Mouse (Mus musculus): ENCODE measurements around the gene Zscan12. TPM values are rescaled to one million over a fixed set of nuclear protein-coding genes. Genes with fewer than 3 reads are reported as not detected.
A peak's percentile ranks its signal among the peaks of the same experiment; 100 is the strongest.

Zscan12 gene
- polyA plus RNA-seq (2012; rRNA removed), result 0.13 and 0.38 TPM in 2 replicates

- no peak within 1 kb of the TSS for H3K27ac ChIP-seq (ENCODE audit: insufficient read depth, low read depth, low read length)
Observed at GRCm38 (mm10) chr13:21362621-21363248, at the start of gene Zscan12. TSS of gene Zscan12 (plus strand) at chr13:21362820.

GRCm38 (mm10) chr13:21312854-21313253 is 49.8 kb upstream of the Zscan12 start:
- H3K36me3 ChIP-seq (ENCODE audit: control insufficient read depth, insufficient read depth, low read length), result no peaks in the 10 kb centered on the region
- WGBS, result 58% methylated on average over 4 of the region's 5 CpGs
- H3K4me1 ChIP-seq (ENCODE audit: control insufficient read depth, insufficient read depth, insufficient read length, low read length), result no peaks in the 10 kb centered on the region
- TF ChIP-seq CTCF (IDR thresholded peaks at IDR 0.05; ENCODE audit: extremely low read depth, insufficient read length, insufficient replicate concordance, low read depth, low read length) (no peak), POLR2A (IDR thresholded peaks at IDR 0.05; ENCODE audit: low read depth, low read length) (no peak)
- no peak overlapping the region for H3K27ac ChIP-seq (ENCODE audit: insufficient read depth, low read depth, low read length)
- H3K27me3 ChIP-seq (ENCODE audit: control insufficient read depth, insufficient read depth, low read length), result no peaks in the 10 kb centered on the region
- no peak overlapping the region for H3K4me3 ChIP-seq (ENCODE audit: low read depth, low read length)

More at GRCm38 (mm10) chr13:21362621-21363248, at the start of gene Zscan12:
- Histone ChIP-seq H3K4me3 (ENCODE audit: low read depth, low read length) (peak within 1 kb of the TSS; percentile 83), H3K4me1 (ENCODE audit: control insufficient read depth, insufficient read depth, insufficient read length, low read length) (0 out of 2 replicates have a peak, but pooled peaks cover 1% of the 10 kb centered on the region), H3K36me3 (ENCODE audit: control insufficient read depth, insufficient read depth, low read length) (peaks cover 3% of the 10 kb centered on the region; the same call in 1 of the 2 replicates), H3K27me3 (ENCODE audit: control insufficient read depth, insufficient read depth, low read length) (no peaks in the 10 kb centered on the region)
- WGBS, result under 1% methylated on average over 29 of the region's 29 CpGs
- TF ChIP-seq POLR2A (IDR thresholded peaks at IDR 0.05; ENCODE audit: low read depth, low read length) (peak; percentile 75), CTCF (IDR thresholded peaks at IDR 0.05; ENCODE audit: extremely low read depth, insufficient read length, insufficient replicate concordance, low read depth, low read length) (no peak)

- TF ChIP-seq CTCF (IDR thresholded peaks at IDR 0.05; ENCODE audit: extremely low read depth, insufficient read length, insufficient replicate concordance, low read depth, low read length), result no peak
- TF ChIP-seq POLR2A (IDR thresholded peaks at IDR 0.05; ENCODE audit: low read depth, low read length), result no peak
- 70% methylated on average over 4 of the region's 4 CpGs for WGBS
- Histone ChIP-seq H3K27ac (ENCODE audit: insufficient read depth, low read depth, low read length) (no peak overlapping the region), H3K36me3 (ENCODE audit: control insufficient read depth, insufficient read depth, low read length) (no peaks in the 10 kb centered on the region), H3K27me3 (ENCODE audit: control insufficient read depth, insufficient read depth, low read length) (no peaks in the 10 kb centered on the region), H3K4me3 (ENCODE audit: low read depth, low read length) (no peak overlapping the region), H3K4me1 (ENCODE audit: control insufficient read depth, insufficient read depth, insufficient read length, low read length) (no peaks in the 10 kb centered on the region)
Observed at GRCm38 (mm10) chr13:21313903-21314302, 48.7 kb upstream of the Zscan12 start.

- no peaks in the 10 kb centered on the region for H3K4me1 ChIP-seq (ENCODE audit: control insufficient read depth, insufficient read depth, insufficient read length, low read length)
- H3K27me3 ChIP-seq (ENCODE audit: control insufficient read depth, insufficient read depth, low read length), result no peaks in the 10 kb centered on the region; the same call in 1 of the 2 replicates
- H3K36me3 ChIP-seq (ENCODE audit: control insufficient read depth, insufficient read depth, low read length), result no peaks in the 10 kb centered on the region
- no peak overlapping the region for H3K27ac ChIP-seq (ENCODE audit: insufficient read depth, low read depth, low read length)
- H3K4me3 ChIP-seq (ENCODE audit: low read depth, low read length), result no peak overlapping the region
- TF ChIP-seq CTCF (IDR thresholded peaks at IDR 0.05; ENCODE audit: extremely low read depth, insufficient read length, insufficient replicate concordance, low read depth, low read length), result no peak
- no peak for TF ChIP-seq POLR2A (IDR thresholded peaks at IDR 0.05; ENCODE audit: low read depth, low read length)
- 53% methylated on average over 3 of the region's 3 CpGs for whole genome bisulfite sequencing
Observed at GRCm38 (mm10) chr13:21320262-21320661, 42.4 kb upstream of the Zscan12 start.

- WGBS, result 20% methylated on average over 18 of the region's 18 CpGs
- Histone ChIP-seq H3K4me1 (ENCODE audit: control insufficient read depth, insufficient read depth, insufficient read length, low read length) (no peaks in the 10 kb centered on the region), H3K27ac (ENCODE audit: insufficient read depth, low read depth, low read length) (no peak overlapping the region), H3K4me3 (ENCODE audit: low read depth, low read length) (no peak overlapping the region), H3K36me3 (ENCODE audit: control insufficient read depth, insufficient read depth, low read length) (no peaks in the 10 kb centered on the region), H3K27me3 (ENCODE audit: control insufficient read depth, insufficient read depth, low read length) (no peaks in the 10 kb centered on the region; the same call in 1 of the 2 replicates)
- TF ChIP-seq CTCF (IDR thresholded peaks at IDR 0.05; ENCODE audit: extremely low read depth, insufficient read length, insufficient replicate concordance, low read depth, low read length) (no peak), POLR2A (IDR thresholded peaks at IDR 0.05; ENCODE audit: low read depth, low read length) (no peak)
Observed at GRCm38 (mm10) chr13:21321890-21322494, 40.6 kb upstream of the Zscan12 start.

GRCm38 (mm10) chr13:21322509-21323375 is 39.9 kb upstream of the Zscan12 start:
- Histone ChIP-seq H3K4me3 (ENCODE audit: low read depth, low read length) (no peak overlapping the region), H3K27ac (ENCODE audit: insufficient read depth, low read depth, low read length) (no peak overlapping the region), H3K4me1 (ENCODE audit: control insufficient read depth, insufficient read depth, insufficient read length, low read length) (no peaks in the 10 kb centered on the region), H3K27me3 (ENCODE audit: control insufficient read depth, insufficient read depth, low read length) (no peaks in the 10 kb centered on the region; the same call in 1 of the 2 replicates), H3K36me3 (ENCODE audit: control insufficient read depth, insufficient read depth, low read length) (no peaks in the 10 kb centered on the region)
- no peak for TF ChIP-seq POLR2A (IDR thresholded peaks at IDR 0.05; ENCODE audit: low read depth, low read length)
- TF ChIP-seq CTCF (IDR thresholded peaks at IDR 0.05; ENCODE audit: extremely low read depth, insufficient read length, insufficient replicate concordance, low read depth, low read length), result no peak
- 28% methylated on average over 18 of the region's 18 CpGs for WGBS

Data from small intestine, adult 2 months (tissue).